Mouse (Mus musculus) brain, embryonic 18.5 days (tissue): ENCODE results near the gene Pbx3.

Experiments used
- DNase-seq: peaks from one replicate; pipeline ENCODE4 v3.0.0-alpha.2; 2012; ENCODE audit warnings: low read depth, low spot score

Gene Pbx3

DNA sequence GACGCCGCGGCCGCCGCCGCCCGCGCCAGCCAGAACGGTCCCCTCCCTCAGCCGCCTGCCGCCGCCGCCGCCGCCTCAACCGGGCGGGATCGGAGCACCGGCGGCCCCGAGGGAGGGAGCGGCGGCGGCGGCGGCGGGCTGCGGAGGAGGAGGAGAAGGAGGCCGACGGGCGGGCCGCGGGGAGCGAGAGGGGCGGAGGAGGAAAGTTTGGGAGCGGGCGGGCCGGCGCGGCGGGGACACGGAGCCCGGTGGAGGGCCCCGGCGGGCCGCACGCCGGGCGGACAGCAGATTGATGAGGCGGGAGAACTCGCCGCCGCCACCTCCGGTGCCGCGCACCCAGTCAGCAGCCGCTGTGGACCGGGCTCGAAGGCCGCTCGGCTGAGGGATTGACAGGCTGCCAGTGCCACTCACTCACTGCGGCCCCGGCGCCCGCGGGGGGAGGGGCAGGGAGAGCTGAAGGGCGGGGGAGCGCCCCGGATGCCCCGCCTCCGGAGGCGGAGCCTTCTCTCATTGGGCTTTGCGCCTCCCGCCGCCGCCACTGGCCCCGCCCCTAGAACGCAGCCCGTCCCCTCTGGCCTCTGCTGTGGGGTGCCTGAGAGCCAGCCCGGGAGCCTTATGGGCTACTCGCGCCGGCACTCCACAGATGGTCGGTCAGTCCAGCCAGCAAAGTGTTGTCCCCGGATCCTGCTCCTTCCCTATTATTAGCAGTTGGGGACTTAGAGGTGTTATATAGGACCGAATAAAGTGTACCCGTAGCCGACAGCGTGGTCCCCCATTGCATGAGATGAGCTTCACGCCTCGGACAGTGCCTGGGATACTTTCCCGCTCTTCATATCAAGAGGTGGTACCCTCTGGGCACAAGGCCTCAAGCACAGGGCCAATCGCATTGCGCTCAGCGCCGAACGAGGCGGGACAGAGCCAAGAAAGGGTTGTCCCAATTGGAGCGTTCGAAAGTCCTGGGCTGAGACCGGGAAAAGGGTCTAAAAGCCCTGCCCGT is at the start of gene Pbx3:
TSS of gene Pbx3 (minus strand) at position 838 of the 997 bp plus-strand sequence.
- peak; percentile 81 for DNase-seq

DNA sequence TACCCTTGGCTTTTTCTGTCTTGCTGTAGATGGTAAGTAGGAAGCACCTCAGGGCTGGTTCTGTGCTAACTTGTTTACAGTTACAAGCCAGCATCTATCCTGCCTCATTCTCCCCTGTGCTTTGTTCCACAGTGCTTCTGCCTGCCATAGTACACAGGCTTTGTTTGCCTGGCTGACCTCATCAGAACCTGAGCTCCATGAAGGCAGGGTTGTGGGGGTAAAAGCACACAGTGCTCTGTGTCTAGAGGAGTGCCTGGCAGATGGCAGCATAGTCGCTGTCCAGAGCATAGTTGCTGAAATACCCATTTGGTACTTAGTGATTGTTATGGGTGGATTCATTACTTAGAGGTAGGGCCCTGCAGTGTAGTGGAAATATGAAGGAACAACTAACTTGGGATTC is 47.3 kb upstream of the Pbx3 start:
- DNase-seq, result no peak

DNA sequence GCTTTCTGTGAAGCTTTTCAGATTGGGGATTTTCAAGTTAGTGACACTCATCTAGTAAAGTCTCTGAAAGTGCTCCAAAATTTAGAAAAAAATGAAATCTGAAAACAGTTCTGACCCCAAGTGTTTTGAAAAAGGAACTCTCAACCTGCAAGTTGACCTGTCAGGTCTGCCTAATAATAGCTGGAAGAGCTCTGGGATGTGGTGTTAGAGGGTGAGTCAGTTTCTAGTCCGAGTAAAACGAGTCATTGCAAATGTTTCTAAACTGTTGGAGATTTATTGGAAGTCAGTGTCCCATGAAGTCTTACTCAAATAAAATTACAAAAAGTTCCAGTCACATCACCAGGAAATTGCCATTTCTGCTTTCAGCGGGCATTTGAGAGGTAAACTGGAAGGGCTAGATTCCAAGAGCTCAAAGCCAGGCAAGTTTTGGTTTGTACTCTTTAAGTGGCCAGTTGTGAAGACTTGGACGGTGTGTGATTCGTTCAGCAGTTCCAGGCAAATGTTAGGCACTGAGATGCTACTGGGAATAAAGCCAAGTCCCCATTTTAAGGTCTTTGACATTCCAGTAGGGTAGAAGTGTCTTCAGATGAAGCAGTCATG is 36.9 kb upstream of the Pbx3 start:
- no peak for DNase-seq

DNA sequence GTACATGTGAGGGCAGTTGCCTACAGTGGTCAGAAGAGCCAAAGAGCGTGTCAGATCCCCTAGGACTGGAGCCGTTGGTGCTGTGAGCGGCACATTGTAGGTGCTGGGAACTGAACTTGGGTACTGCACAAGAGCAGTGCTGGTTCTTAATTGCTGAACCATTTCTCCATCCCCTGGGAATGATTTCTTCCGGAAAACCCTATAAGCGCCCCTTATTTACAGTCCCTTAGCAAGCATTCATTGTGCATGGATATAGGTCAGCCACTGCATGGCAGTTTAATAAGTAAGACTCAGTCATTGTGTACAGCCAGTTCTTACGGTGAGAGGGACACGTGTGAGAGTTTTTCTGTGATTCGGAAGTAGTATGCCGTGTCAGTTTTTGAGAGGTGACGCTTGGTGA is 35.4 kb upstream of the Pbx3 start:
- DNase-seq, result no peak

DNA sequence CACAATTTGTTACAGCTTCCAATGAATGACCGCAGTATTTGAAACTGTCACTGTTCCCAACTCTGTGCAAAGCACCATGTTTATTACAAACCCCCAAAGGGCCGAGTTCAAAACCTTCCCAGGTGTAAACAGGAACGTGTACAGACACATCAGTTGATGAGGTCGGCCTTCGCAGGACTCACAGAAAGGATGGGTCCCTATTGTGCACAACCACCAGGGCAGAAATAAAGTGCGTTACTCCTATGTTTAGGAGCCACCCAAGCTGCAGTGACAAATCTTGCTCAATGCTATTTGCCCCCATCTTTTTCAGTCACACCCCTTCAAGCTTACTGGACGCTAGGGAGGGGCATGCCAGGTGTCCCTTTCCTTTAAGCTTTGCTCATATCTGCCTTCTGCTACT is 34.7 kb upstream of the Pbx3 start:
- no peak for DNase-seq

DNA sequence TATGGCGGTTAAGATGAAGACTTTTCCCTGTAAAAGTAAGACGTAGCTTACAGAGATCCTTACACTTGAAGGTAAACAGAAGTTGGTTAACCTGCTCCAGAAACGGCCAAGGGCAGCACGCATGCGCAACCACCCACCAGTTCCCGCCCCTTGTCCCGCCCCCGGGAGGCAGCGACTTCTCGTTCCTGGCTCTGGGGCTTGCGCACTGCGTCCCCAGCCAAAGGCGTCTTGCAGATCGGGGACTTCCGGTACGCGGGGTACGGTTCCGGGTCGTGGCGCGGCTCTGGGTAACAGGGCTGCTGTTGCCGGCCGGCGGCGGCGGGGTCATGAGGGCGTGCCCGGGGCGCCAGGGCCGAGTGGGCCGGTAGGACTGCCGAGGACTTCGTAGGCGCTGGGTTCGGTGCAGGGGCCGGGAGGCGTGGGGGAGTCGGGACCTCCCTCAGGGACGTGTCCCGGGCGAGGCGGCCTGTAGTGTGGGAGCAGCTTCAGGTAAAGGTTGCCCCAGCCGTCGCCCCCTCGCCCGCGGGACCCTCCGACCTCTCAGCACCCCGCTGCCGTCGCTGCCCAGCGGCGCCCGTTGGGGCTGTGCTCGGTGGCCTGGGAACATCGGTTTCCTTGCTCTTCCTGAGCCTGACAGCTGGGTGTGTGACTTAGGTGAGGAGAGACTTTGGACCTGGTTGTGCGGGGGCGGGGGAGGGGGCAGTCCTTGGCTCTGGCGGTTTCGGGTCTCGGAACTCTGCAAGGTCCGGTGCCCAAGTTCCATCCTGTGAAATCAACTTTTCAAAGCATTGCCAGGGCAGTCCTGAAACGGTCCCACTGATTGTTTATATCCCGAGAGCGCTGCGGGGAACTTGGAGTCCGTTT is 33.9 kb upstream of the Pbx3 start, which contains the start of gene Mapkap1:
TSS of gene Mapkap1 (plus strand) at position 171 of the 864 bp plus-strand sequence.
- DNase-seq, result peak; percentile 88

DNA sequence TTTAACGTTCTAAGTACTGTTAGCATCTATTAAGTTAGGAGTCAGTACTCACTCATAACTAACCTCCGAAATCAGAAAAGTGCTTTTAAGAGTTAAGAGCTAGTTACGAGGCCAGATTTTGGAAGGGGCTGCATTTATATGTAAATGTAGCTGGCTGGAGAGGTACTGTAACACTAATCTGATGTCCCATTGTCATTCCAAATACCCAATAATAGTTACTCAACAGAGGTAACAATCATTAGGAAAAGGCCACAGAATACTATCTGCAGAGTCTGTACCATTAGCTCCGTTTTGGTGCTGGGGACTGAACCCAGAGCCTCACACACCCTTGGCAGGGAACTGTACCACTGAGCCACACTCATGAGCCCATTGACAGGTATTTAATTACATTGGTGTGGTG is 26.6 kb upstream of the Pbx3 start:
- DNase-seq, result no peak

DNA sequence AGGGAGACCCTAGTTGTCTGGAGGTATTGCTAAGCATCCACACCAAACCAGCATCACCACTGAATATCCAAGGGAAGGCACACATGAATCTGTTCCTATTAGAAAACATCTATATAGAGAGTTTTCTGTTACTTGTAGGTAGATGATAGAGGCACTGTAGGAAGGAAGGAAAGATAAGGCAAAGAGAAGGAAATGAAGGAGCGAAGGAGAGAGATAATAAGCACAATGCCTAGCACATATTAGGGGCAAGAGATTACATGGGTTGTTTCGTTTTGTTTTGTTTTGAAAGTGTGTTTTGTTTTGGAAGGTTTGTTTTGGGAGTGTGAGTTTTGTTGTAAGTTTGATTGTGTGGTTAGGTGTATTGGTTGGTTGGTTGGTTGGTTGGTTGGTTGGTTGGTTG is 6.0 kb upstream of the Pbx3 start:
- no peak for DNase-seq

DNA sequence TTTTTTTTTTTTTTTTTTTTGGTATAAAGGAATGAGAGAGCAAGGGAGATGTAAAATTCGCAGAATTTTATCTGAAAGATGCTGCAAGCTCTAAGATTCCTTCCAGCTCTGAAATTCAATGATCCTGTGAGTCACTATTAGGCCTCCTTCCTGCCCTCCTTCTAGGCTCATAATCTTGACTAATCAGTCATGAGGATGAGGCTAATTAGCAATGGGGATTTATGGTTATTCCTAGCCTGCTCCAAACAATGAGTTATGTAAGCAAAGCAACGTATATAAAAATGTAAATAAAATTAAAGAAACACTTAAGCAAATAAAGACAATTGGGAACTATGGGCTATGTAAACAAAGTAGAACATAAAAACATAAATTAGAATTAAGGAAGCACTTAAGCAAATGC is 1.4 kb upstream of the Pbx3 start:
- no peak for DNase-seq

DNA sequence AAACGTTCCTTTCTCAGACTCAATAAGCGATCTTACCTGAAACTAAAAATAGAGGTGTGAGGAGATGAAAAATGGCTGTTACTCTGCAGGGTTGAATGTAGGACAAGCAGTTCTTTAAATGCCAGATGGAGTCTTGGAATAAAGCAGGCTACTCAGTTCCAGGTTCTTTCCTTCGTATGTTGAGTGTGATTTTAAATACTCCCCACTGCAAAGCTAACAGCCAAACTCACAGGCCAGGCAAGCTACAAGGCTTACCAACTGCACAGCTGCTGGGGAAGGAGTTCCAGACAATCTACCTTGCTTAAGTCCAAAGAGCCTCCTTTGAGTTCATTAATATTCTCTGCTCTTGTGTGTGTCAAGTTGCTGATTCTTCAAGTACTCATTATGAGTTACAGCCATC is 944 bp upstream of the Pbx3 start:
- DNase-seq, result no peak

DNA sequence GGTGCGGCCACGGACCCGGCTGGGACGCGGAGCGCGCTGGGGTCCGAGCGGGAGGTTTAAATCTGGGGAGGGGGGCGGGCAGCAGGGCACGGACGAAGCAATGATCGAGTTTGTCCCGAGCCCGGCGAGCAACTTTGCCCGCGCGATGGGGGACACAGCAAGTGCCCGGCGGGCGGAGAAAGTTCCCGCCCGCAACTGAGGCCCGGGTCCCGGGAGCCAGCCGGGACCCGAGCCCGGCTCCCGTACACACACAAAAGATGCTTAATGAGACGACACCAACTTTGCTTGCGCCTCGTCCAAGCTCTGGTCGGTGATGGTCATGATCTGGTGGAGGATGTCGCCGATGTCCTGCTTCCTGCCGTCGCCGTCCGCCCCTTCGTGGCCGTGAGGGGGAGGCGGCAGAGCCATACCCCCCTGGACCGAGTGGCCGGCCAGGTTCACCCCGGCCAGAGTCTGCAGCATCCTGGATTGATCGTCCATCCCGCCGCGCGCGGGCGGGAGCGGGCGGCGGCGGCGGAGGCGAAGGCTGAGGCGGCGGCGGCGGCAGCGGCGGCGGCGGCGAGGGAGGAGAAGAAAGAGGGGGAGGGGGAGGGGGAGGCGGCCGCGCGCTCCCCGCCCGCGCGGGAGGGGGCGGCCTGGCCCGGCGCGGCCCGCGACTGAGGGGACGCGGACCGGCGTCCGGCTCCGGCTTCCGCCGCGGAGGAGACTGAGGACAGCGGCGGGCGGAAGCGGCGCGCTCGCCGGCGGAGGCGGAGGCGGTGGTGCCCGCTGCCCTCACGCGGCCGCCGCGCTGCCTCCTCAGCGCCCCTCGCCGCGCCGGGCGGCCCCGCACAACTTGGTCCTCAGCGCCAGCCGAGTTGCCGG is 1.3 kb downstream of the Pbx3 start:
- no peak for DNase-seq

DNA sequence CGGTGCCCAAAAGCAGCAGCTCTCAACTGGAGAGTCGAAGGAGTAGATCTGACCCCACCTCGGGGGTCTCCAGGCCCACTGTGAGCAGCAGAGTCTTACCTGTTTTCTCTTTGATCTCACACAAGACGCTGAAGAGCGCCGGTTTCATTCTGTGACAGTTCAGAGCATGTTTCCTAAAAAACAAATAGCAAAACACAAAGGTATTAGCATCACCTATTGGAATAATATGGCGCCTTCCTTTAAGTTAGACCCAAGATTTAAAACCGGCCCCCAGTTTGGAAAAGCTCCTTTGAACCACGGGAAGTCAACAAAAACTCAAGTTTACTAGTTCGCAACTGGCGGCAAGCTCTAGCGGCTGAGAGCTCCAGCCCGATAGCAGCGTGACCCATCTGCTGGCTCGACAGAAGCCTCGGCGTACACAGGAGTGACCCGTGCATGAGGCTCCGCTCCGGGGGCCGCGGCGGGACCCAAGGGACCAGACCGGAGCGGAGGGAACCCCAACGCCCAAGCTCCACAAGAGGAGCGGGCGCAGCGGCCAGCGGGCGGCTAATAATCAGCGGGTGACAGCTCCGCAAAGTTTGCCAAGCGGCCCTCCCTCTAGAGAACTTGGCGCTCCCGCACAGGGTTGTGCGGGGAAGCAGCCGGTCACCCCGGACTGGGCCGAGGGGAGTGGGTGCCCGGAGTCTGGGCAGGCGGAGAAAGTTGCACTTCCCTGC is 2.1 kb downstream of the Pbx3 start:
- DNase-seq, result no peak

DNA sequence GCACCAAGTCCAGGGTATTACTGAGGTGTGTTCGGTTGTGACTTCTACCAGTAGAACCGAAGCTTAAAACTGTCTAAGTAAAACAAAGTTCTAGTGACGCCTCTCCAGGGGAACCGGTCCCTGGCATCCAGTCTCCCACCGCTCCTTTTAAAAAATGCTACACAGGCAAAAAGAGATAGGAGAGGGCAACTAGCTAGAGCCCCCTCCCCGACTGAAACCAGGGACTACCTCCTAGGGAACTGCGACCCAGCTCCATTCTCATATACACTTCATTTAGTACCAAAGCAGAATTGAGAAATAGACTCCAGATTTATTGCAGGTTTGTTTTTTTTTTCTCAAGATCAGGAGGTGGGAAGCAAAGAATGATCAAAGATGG is 2.6 kb downstream of the Pbx3 start:
- no peak for DNase-seq

DNA sequence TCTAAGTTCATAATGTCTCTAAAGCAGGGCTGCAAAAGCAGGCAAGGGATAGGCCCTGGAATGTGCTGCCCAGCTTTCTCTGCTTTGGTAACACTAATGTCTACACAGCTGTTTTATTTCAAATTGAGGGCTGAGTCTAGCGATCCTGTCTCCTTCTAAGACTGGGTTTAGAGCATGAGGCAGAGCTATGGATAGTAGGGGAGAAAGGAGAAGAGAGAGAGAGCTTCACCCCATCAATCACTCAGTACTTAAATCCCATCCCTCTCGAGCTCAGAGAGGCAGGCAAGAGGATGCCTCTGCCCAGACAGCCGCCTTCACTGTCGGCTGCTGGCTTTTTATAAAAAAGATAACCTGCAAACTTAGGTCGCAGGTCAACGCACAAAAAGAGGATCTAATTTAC is 4.5 kb downstream of the Pbx3 start:
- DNase-seq, result no peak

DNA sequence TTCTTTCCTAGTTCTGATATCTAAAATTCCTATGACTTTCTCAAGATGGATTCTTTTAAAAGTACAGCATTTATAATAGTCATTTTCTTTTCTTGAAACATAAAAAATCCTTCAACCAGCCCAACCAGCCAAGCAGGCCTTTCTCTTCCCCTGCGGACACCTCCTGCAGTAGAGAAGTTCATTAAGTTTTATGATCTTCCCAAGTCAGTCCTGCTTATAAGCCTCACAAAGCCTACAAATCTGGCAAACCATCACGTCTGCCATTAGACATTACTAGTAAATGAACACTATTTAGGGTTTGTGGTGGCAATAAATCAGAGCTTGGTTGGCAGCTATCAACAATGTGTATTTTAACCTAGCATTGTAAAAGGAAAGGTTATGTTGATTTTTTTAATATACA is 5.9 kb downstream of the Pbx3 start:
- DNase-seq, result no peak

DNA sequence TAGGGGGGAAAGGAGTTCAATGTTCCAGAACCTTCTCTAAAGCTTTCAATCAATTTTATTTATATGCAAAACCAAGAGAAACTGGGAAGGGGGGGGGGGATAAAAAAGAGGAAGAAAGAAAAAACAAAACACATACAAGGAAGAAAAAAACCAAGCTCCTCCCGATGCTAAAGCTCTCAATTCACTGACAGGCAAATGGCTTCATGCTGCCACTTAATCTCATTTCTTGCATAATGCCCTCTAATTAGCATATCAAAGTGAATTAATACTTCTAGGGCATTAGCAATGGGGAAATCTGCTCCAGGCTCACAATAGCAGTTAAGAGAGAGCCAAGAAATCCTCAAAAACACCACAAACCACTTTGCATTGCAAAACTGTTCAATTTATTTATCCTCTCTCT is 9.3 kb downstream of the Pbx3 start:
- no peak for DNase-seq

DNA sequence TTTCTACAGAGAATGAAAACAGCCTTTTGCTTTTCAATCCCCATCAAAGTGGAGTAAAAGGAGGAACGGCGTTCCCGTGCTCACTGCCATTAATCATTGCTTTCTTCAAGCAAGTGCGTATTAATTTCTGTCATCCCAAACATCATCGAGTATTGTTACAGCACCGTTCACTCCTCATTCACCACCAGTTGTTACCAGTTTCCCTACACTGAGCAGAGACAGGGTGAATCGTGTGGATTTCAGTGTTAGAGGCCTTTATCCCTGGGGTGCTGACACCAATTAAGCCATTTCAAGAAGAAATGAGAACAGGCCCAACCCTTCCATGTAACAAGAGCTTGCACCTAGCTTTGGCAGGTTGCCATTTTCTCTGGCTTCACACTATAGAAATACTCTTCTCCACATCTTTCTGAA is 17.1 kb downstream of the Pbx3 start:
- DNase-seq, result no peak

DNA sequence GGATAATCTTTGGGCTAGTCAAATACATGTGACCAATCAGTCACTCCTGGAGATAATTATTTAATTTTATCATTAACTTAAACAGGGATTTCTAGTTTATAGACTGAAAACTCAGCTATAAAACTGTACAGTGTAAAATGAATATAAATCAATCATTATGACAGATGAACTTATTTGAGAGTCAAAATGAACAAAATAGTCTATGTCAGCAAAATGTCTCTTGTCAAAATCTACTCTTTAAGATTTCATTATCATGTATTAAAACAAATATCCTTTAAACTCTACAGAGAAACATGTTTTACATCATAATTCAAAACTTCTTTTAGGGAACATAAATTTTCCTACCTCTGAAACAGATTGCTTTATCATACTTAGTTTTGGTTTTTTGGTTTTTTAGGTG is 20.9 kb downstream of the Pbx3 start:
- no peak for DNase-seq

DNA sequence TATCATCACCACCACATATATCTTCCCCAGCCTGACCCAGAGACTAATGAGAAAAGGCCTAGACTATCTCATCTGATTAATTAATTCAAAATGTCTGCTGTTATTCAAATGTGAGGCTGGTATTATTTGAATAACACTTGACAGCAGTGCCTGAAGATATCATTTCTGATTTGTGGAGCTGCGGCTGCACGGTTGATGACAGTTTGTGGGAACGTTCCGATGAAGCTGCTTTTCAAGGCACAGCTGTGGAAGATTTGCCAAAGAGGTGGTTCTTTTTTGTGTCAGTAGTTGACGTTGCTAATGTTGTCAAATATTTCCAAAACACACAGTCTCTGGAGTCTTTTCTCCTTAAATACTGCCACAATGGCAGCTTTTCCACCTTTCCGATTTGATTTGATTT is 25.8 kb downstream of the Pbx3 start:
- no peak for DNase-seq

DNA sequence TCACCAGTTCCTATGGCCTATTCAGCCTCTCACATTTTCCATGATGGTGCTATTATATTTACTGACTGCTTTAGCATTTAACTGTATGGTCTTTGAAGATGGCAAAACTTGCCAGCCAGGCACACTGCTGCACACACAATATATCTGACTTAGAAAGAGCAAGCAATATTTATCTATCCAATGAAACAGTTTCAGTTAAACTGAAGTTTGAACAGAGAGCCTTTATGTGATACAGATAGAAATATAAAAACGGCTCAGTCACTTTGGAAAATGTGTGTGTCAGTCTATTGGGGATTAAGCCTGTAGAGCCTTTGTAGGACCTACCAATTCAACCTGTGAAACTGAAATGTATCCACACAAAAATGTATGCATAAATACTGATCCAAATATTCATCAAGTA is 74.3 kb downstream of the Pbx3 start:
- DNase-seq, result no peak

DNA sequence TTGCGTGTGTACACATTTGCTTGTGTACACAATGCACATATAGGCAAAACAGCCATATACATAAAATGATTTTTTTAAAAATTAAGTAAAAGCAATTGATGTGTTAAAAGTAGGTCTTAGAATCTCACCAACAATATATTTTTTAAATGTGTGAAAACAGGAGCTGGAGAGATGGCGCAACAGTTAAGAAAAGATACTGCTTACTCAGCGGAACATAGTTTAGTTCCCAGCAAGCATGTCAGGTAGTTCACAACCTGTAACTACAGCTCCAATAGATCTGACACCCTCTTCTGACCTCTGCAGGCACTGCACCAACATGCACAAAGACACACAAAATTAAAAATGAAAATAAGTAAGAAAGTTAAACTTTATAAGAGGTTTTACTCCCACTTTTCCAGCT is 74.7 kb downstream of the Pbx3 start:
- no peak for DNase-seq
